Mouse (Mus musculus) neural tube, embryonic 13.5 days (tissue): Measurements from ENCODE around the gene Bclaf1. TPM values are rescaled to one million over a fixed set of nuclear protein-coding genes. Genes with fewer than 3 reads are reported as not detected.

Source experiments
- ATAC-seq: fragments of 200-750 bp; cut with Nextera tagmentation; 2 replicates; pipeline ENCODE4 v1.8.0; 2017; ENCODE audit warnings: low read depth, mild to moderate bottlenecking, moderate TSS enrichment, moderate library complexity
- H3K27ac ChIP-seq: fragments of 300-500 bp; sonication (generic); replicated peaks from 2 replicates; pipeline ENCODE4 v1.5.1; 2015; ENCODE audit warnings: moderate library complexity, mild to moderate bottlenecking, inconsistent platforms
- H3K27me3 ChIP-seq: fragments of 300-500 bp; sonication (generic); 2 replicates; pipeline ENCODE4 v1.6.1; 2015; ENCODE audit warnings: mild to moderate bottlenecking, inconsistent platforms
- H3K36me3 ChIP-seq: fragments of 300-500 bp; sonication (generic); 2 replicates; pipeline ENCODE4 v1.6.1; 2015; ENCODE audit warnings: mild to moderate bottlenecking, inconsistent platforms
- H3K4me1 ChIP-seq: fragments of 300-500 bp; sonication (generic); replicated peaks from 2 replicates; pipeline ENCODE4 v1.6.1; 2015; ENCODE audit warnings: inconsistent platforms
- H3K4me2 ChIP-seq: fragments of 300-500 bp; sonication (generic); 2 replicates; pipeline ENCODE4 v1.6.1; 2015; ENCODE audit warnings: inconsistent platforms, mild to moderate bottlenecking, moderate library complexity
- H3K4me3 ChIP-seq: fragments of 300-500 bp; sonication (generic); 2 replicates; pipeline ENCODE4 v1.5.1; 2015; ENCODE audit warnings: mild to moderate bottlenecking, inconsistent platforms
- H3K9ac ChIP-seq: fragments of 300-500 bp; sonication (generic); 2 replicates; pipeline ENCODE4 v1.6.1; 2015; ENCODE audit warnings: moderate library complexity, mild to moderate bottlenecking, inconsistent platforms
- H3K9me3 ChIP-seq: fragments of 300-500 bp; sonication (generic); 2 replicates; pipeline ENCODE4 v1.6.1; 2016; ENCODE audit warnings: inconsistent platforms
- WGBS: fragments of 180-500 bp; shearing (Covaris S2); methylation state at CpG from one replicate; pipeline ENCODE4 v1.1.7; 2015; 5-methylcytosine and 5-hydroxymethylcytosine counted together
- polyA plus RNA-seq: library from polyadenylated mRNA; unstranded; fragments of >200 nt; fragmentation: Nextera tagmentation; extraction: Ambion mirVana; gene quantifications from 2 replicates; pipeline ENCODE4 v1.2.1, GENCODE M21; 2015

Gene Bclaf1
- polyA plus RNA-seq, 1 experiment from 2014 or later: 111 TPM

GRCm38 (mm10) chr10:20287369-20287768 lies 24.9 kb upstream of the Bclaf1 start:
- H3K4me2 ChIP-seq: 0 out of 2 replicates have a peak overlapping the region, but pooled peaks have one; percentile 34
- no peaks in the 10 kb centered on the region for H3K27me3 ChIP-seq
- no peaks in the 10 kb centered on the region for H3K9me3 ChIP-seq
- H3K36me3 ChIP-seq: no peaks in the 10 kb centered on the region
- ATAC-seq: no peak
- 22% methylated on average over 6 of the region's 6 CpGs for WGBS
- H3K27ac ChIP-seq: peak overlapping the region; percentile 86
- H3K9ac ChIP-seq: no peak overlapping the region
- H3K4me3 ChIP-seq: no peak overlapping the region
- H3K4me1 ChIP-seq: peaks cover 34% of the 10 kb centered on the region

DNA sequence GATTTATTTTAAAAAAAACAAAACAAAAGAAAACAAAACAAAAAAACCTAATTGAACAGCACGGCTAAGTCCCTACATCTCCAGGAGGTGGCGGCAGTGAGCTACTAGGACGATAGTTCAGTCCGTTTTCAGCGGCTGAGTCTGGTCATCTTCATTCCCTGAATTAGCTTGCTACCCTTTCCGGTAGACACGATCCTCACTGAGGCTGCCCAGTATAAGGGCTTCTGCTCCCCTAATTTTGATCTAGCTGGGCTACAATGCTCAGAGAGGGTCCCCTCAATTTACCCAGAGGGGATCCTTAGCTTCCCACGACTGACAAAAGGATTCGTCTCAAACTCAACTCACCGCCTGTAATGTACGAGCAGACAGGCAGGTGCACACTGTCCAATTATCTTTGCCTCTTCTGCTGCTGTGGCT lies 21.8 kb upstream of the Bclaf1 start:
- peak overlapping the region; percentile 30 for H3K27ac ChIP-seq
- H3K9ac ChIP-seq: peak overlapping the region; percentile 62
- 10% methylated on average over 11 of the region's 11 CpGs for WGBS
- H3K9me3 ChIP-seq: no peaks in the 10 kb centered on the region
- peak; percentile 40 for ATAC-seq
- no peaks in the 10 kb centered on the region for H3K27me3 ChIP-seq
- peak overlapping the region; percentile 24 for H3K4me3 ChIP-seq
- peak overlapping the region; percentile 51 for H3K4me2 ChIP-seq
- no peaks in the 10 kb centered on the region for H3K36me3 ChIP-seq
- H3K4me1 ChIP-seq: peaks cover 26% of the 10 kb centered on the region

- H3K27me3 ChIP-seq: no peaks in the 10 kb centered on the region
- H3K36me3 ChIP-seq: no peaks in the 10 kb centered on the region
- ATAC-seq: no peak
- no peak overlapping the region for H3K4me3 ChIP-seq
- 0 out of 2 replicates have a peak, but pooled peaks cover 3% of the 10 kb centered on the region for H3K4me1 ChIP-seq
- H3K9ac ChIP-seq: no peak overlapping the region
- H3K9me3 ChIP-seq: no peaks in the 10 kb centered on the region
- H3K27ac ChIP-seq: no peak overlapping the region
- 69% methylated on average over 5 of the region's 5 CpGs for WGBS
- no peak overlapping the region for H3K4me2 ChIP-seq
These were observed 16.3 kb upstream of the Bclaf1 start for GRCm38 (mm10) chr10:20295961-20296360.

GRCm38 (mm10) chr10:20298152-20298920 lies 13.9 kb upstream of the Bclaf1 start:
- H3K36me3 ChIP-seq: no peaks in the 10 kb centered on the region
- 0 out of 2 replicates have a peak, but pooled peaks cover 3% of the 10 kb centered on the region for H3K4me1 ChIP-seq
- H3K4me3 ChIP-seq: no peak overlapping the region
- H3K9me3 ChIP-seq: no peaks in the 10 kb centered on the region
- no peaks in the 10 kb centered on the region for H3K27me3 ChIP-seq
- no peak overlapping the region for H3K27ac ChIP-seq
- WGBS: 56% methylated on average over 3 of the region's 3 CpGs
- ATAC-seq: no peak
- H3K9ac ChIP-seq: no peak overlapping the region
- H3K4me2 ChIP-seq: no peak overlapping the region

DNA sequence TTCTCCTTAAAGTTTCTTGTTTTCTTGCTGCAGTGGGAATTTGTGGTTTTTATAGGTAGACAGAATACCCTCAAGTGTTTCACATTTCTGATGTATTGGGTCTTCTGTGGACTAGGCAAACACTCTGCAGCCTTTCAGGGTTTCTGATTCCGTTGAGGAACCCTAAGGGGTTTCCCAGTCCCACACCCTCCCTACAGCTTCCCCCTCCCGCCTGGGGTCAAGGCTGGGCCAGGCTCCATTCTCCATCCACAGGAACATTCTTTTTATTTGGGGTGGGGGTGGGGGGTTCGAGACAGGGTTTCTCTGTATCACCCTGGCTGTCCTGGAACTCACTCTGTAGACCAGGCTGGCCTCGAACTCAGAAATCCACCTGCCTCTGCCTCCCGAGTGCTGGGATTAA lies 13.2 kb upstream of the Bclaf1 start:
- WGBS: 76% methylated on average over 5 of the region's 5 CpGs

DNA sequence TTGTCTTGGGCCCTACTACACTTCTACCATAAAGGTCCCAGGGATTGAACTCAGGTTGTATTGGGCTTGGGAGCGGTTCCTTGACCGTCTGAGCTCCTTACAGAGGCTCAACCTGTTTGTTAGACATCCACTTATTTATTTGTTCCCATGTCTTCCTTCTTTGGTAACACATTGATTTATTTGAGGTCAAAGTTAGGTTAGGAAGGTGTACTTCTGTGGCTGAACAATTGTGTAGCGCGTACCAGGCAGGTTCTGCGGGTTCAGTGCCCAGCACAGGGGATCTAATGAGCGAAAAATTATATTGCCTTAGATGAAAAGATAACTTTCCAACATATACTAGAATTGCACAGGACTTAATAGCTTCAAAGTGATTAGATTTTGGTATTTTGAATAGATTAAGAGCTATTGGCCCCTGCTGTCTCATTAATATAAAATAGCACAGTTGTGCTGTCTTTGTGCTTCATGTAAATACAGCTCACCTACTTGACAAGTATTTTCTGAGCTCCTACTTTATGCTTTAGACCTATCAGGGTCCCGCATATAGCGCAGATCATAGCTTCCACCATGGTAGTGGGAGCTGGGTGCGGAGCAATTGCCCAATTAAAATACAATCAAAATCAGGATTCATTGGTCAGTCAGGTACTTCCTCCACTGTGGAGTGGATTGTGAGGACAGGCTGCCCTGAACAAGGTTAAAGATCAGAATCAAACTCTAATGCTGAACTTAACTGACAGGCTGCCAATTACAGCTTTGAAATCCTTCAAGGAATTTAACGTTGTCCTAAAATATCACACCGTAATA lies 1.1 kb upstream of the Bclaf1 start:
- no peaks in the 10 kb centered on the region for H3K27me3 ChIP-seq
- H3K4me3 ChIP-seq: peak overlapping the region; percentile 76
- ATAC-seq: peak; percentile 1; the same call in 1 of the 2 replicates
- H3K9ac ChIP-seq: peak overlapping the region; percentile 93
- no peaks in the 10 kb centered on the region for H3K36me3 ChIP-seq
- H3K4me1 ChIP-seq: peaks cover 30% of the 10 kb centered on the region
- H3K9me3 ChIP-seq: no peaks in the 10 kb centered on the region
- peak overlapping the region; percentile 100 for H3K27ac ChIP-seq
- WGBS: 20% methylated on average over 11 of the region's 11 CpGs
- peak overlapping the region; percentile 73 for H3K4me2 ChIP-seq

More for the DNA sequence above, 13.2 kb upstream of the Bclaf1 start:
- no peak overlapping the region for H3K9ac ChIP-seq
- H3K4me3 ChIP-seq: no peak overlapping the region
- no peak overlapping the region for H3K4me2 ChIP-seq
- H3K36me3 ChIP-seq: no peaks in the 10 kb centered on the region
- no peaks in the 10 kb centered on the region for H3K9me3 ChIP-seq
- H3K4me1 ChIP-seq: 0 out of 2 replicates have a peak, but pooled peaks cover 3% of the 10 kb centered on the region
- H3K27me3 ChIP-seq: no peaks in the 10 kb centered on the region
- ATAC-seq: no peak
- H3K27ac ChIP-seq: no peak overlapping the region

- peak overlapping the region; percentile 73 for H3K4me2 ChIP-seq
- under 1% methylated on average over 50 of the region's 54 CpGs for WGBS
- peak overlapping the region; percentile 100 for H3K27ac ChIP-seq
- peak; percentile 88 for ATAC-seq
- peak overlapping the region; percentile 93 for H3K9ac ChIP-seq
- no peaks in the 10 kb centered on the region for H3K36me3 ChIP-seq
- peak overlapping the region; percentile 76 for H3K4me3 ChIP-seq
- peaks cover 33% of the 10 kb centered on the region for H3K4me1 ChIP-seq
- H3K27me3 ChIP-seq: no peaks in the 10 kb centered on the region
- no peaks in the 10 kb centered on the region for H3K9me3 ChIP-seq
These were observed 550 bp downstream of the Bclaf1 start for GRCm38 (mm10) chr10:20312736-20313301.

- no peak for ATAC-seq
- Histone ChIP-seq H3K9me3 (no peaks in the 10 kb centered on the region), H3K4me2 (peak overlapping the region; percentile 73), H3K27ac (peak overlapping the region; percentile 100; the same call in 1 of the 2 replicates), H3K4me1 (peaks cover 33% of the 10 kb centered on the region), H3K4me3 (peak overlapping the region; percentile 76), H3K9ac (peak overlapping the region; percentile 93), H3K27me3 (no peaks in the 10 kb centered on the region), H3K36me3 (peaks cover 5% of the 10 kb centered on the region; the same call in 1 of the 2 replicates)
- WGBS: 52% methylated on average over 13 of the region's 13 CpGs
These were observed 1.2 kb downstream of the Bclaf1 start for GRCm38 (mm10) chr10:20313447-20313846.

DNA sequence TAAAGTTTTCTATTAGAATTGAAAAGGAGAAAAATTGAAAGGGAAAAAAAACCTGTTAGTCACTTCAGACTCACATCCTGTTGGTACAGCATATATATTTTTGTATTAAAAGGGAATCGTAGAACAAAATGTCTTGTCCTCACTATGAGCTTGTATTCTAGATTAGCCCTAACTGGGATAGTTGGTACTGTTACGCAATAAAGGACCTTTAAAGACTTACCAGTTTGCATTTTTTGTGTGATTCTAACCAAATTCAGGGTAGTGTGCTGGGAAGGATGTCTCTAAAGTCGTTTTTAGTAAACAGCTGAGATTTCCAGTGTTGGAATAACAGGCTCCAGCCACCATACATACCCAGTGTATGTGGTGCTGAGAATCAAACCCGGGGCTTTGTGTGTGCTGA lies 1.7 kb downstream of the Bclaf1 start:
- Histone ChIP-seq H3K36me3 (peaks cover 9% of the 10 kb centered on the region), H3K27me3 (no peaks in the 10 kb centered on the region), H3K4me1 (peaks cover 33% of the 10 kb centered on the region), H3K9ac (no peak overlapping the region), H3K27ac (no peak overlapping the region), H3K4me2 (peak overlapping the region; percentile 73), H3K9me3 (no peaks in the 10 kb centered on the region), H3K4me3 (peak overlapping the region; percentile 76)
- 90% methylated on average over 4 of the region's 4 CpGs for WGBS
- no peak for ATAC-seq

DNA sequence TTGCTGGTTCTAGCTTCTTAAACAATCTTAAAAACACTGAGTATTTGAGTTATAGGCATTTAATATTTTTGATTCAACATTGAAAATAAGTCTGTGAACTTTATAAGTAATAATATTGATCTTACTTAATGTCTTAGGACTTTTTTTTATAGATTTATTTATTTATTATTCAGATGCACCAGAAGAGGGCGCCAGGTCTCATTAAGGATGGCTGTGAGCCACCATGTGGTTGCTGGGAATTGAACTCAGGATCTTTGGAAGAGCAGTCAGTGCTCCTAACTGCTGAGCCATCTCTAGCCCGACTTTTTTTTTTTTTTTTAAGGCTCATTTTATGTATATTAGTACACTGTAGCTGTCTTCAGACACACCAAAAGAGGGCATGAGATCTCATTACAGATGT lies 2.5 kb downstream of the Bclaf1 start:
- Histone ChIP-seq H3K27me3 (no peaks in the 10 kb centered on the region), H3K4me2 (no peak overlapping the region), H3K27ac (no peak overlapping the region), H3K4me1 (peaks cover 33% of the 10 kb centered on the region), H3K9ac (no peak overlapping the region), H3K4me3 (no peak overlapping the region), H3K36me3 (peaks cover 16% of the 10 kb centered on the region), H3K9me3 (no peaks in the 10 kb centered on the region)
- 67% methylated on average over 2 of the region's 2 CpGs for WGBS
- no peak for ATAC-seq

DNA sequence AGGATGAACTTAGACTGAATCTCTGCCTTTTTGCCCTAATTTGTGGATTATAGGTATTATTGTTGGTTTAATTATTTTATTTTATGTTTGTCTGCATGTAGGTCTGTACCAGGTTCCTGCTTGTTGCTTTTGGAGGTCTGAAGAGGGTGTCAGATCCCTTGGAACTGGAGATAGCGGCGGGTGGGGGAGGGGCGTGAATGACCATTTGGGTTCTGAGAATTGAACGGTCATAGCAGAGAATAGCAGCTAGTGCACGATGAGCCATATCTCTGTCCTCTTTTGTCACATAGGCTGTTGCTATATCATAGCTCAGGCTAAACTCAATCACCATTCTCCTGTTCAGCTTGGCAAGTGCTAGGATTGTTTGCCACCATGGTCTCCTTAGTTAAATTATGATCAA lies 5.2 kb downstream of the Bclaf1 start:
- Histone ChIP-seq H3K9me3 (no peaks in the 10 kb centered on the region), H3K27me3 (no peaks in the 10 kb centered on the region), H3K4me2 (no peak overlapping the region), H3K4me1 (peaks cover 22% of the 10 kb centered on the region), H3K36me3 (peaks cover 31% of the 10 kb centered on the region), H3K9ac (no peak overlapping the region), H3K4me3 (no peak overlapping the region), H3K27ac (no peak overlapping the region)
- ATAC-seq: no peak
- 79% methylated on average over 5 of the region's 5 CpGs for WGBS

- Histone ChIP-seq H3K36me3 (peaks cover 71% of the 10 kb centered on the region), H3K9ac (no peak overlapping the region), H3K4me1 (no peaks in the 10 kb centered on the region), H3K4me2 (no peak overlapping the region), H3K27me3 (no peaks in the 10 kb centered on the region), H3K4me3 (no peak overlapping the region), H3K27ac (no peak overlapping the region), H3K9me3 (no peaks in the 10 kb centered on the region)
- no peak for ATAC-seq
These were observed 14.0 kb downstream of the Bclaf1 start for GRCm38 (mm10) chr10:20326226-20326625.
